Mouse (Mus musculus) lung, embryonic 14.5 days (tissue): ENCODE data around the gene Ajap1. TPM values are rescaled to one million over a fixed set of nuclear protein-coding genes. Genes with fewer than 3 reads are reported as not detected.
A peak's percentile ranks its signal among the peaks of the same experiment; 100 is the strongest.

Experiments
- ATAC-seq: fragments of 200-750 bp; cut with Nextera tagmentation; 2 replicates; pipeline ENCODE4 v1.8.0; 2017; ENCODE audit warnings: mild to moderate bottlenecking, moderate TSS enrichment, moderate library complexity; ENCODE audit not compliant: insufficient read depth
- DNase-seq: peaks from one replicate; pipeline ENCODE4 v3.0.0-alpha.2; 2015
- H3K27ac ChIP-seq: fragments of 300-500 bp; sonication (generic); 2 replicates; pipeline ENCODE4 v1.5.1; 2014; ENCODE audit warnings: low read depth, mild to moderate bottlenecking, moderate library complexity
- H3K27me3 ChIP-seq: fragments of 300-500 bp; sonication (generic); 2 replicates; pipeline ENCODE4 v1.6.1; 2014; ENCODE audit warnings: low read length, control low read depth; ENCODE audit not compliant: insufficient read depth
- H3K36me3 ChIP-seq: fragments of 300-500 bp; sonication (generic); 2 replicates; pipeline ENCODE4 v1.6.1; 2014; ENCODE audit warnings: control low read depth; ENCODE audit not compliant: insufficient read depth
- H3K4me1 ChIP-seq: fragments of 300-500 bp; sonication (generic); 2 replicates; pipeline ENCODE4 v1.6.1; 2014; ENCODE audit warnings: antibody characterized with exemption, control low read depth; ENCODE audit not compliant: insufficient read depth
- H3K4me2 ChIP-seq: fragments of 300-500 bp; sonication (generic); 2 replicates; pipeline ENCODE4 v1.6.1; 2014; ENCODE audit warnings: mild to moderate bottlenecking
- H3K4me3 ChIP-seq: fragments of 300-500 bp; sonication (generic); 2 replicates; pipeline ENCODE4 v1.5.1; 2014; ENCODE audit warnings: low read depth, low read length
- H3K9ac ChIP-seq: fragments of 300-500 bp; sonication (generic); 2 replicates; pipeline ENCODE4 v1.6.1; 2014
- H3K9me3 ChIP-seq: fragments of 300-500 bp; sonication (generic); 2 replicates; pipeline ENCODE4 v1.6.1; 2016; ENCODE audit warnings: low read depth, low read length, control low read depth
- CTCF ChIP-seq: IDR thresholded peaks from 2 replicates; pipeline ENCODE4 v1.5.1; 2016; ENCODE audit warnings: antibody characterized with exemption, low read depth
- WGBS: fragments of 180-500 bp; shearing (Covaris S2); extraction: QIAGEN DNeasy Blood & Tissue Kit; methylation state at CpG from one replicate; pipeline ENCODE4 v1.1.7; 2014; 5-methylcytosine and 5-hydroxymethylcytosine counted together
- polyA plus RNA-seq: library from polyadenylated mRNA; unstranded; fragments of >200 nt; fragmentation: Nextera tagmentation; extraction: Ambion mirVana; gene quantifications from 2 replicates; pipeline ENCODE4 v1.2.1, GENCODE M21; 2014

The Ajap1 gene
- polyA plus RNA-seq, 1 experiment from 2014 or later = not detected

DNA sequence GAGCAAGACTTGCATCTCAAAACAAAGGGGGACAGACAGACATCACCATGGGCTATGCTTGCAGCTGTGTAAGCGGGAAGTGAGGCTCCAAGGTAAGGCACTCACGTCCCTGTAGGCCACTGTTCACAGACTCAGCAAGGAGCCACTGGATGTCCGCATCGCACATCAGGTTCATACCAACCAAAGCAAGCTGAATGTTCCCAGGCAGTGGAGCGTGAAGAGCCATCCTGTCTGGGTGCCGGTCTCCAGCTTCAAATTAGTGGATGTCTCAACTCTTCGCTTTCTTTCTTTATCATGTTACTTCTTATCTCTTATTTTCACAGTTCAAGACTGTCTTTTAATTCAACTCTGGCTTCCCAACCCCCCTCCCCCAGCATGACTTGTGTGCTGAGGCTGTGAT lies 101.2 kb downstream of the Ajap1 start:
- Histone ChIP-seq H3K27me3 (no peaks in the 10 kb centered on the region), H3K4me1 (no peaks in the 10 kb centered on the region), H3K9me3 (no peaks in the 10 kb centered on the region), H3K9ac (no peak overlapping the region), H3K4me3 (no peak overlapping the region), H3K4me2 (no peak overlapping the region), H3K36me3 (no peaks in the 10 kb centered on the region), H3K27ac (no peak overlapping the region)
- DNase-seq = no peak
- 54% methylated on average over 7 of the region's 7 CpGs for WGBS
- no peak for ATAC-seq
- TF ChIP-seq CTCF = no peak

DNA sequence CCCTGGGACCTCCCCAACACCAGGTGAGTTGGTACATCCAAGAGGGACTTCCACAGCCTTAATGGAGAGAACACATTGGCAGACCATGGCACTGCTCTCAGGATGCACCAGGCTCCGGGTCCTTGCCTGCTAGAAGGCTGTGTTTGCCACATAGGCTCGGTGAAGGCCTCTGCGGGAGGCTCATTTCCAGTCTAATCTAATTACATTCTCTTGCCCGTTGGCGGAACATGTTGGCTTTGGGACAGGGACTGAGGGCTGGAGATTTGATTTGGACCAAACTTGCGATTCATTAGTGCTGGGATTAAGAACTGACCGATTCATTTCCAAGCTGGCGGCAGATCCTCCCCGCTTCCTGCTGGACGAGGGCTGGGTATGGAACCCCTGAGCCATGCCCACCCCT lies 101.7 kb downstream of the Ajap1 start:
- no peaks in the 10 kb centered on the region for H3K9me3 ChIP-seq
- H3K27me3 ChIP-seq = no peaks in the 10 kb centered on the region
- TF ChIP-seq CTCF = no peak
- H3K4me1 ChIP-seq = no peaks in the 10 kb centered on the region
- no peak overlapping the region for H3K4me2 ChIP-seq
- DNase-seq = no peak
- no peaks in the 10 kb centered on the region for H3K36me3 ChIP-seq
- no peak overlapping the region for H3K4me3 ChIP-seq
- ATAC-seq = no peak
- H3K27ac ChIP-seq = no peak overlapping the region
- H3K9ac ChIP-seq = no peak overlapping the region
- 77% methylated on average over 10 of the region's 10 CpGs for WGBS

DNA sequence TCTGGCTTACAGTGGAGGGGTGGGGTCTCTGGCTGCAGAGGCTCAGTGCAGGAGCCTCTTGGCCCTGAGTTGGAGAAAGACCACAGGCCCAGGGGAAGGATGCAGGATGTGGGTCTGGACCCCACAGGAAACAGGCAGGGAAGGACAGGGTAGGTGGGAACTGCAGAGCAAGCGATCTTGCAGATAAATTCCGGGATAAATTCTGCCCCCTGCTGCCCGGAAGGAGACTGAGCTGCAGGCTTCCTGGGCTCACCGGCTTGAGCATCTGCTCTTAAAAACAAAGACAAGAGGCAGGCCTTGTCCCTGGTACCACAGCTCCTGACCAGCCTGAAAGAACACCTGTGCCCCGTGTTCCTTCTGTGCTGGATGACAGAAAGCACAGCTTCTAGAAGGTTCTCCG lies 104.6 kb downstream of the Ajap1 start:
- Histone ChIP-seq H3K9ac (no peak overlapping the region), H3K4me3 (no peak overlapping the region), H3K27me3 (no peaks in the 10 kb centered on the region), H3K4me1 (no peaks in the 10 kb centered on the region), H3K9me3 (no peaks in the 10 kb centered on the region), H3K4me2 (no peak overlapping the region), H3K36me3 (no peaks in the 10 kb centered on the region), H3K27ac (no peak overlapping the region)
- WGBS = 10% methylated on average over 6 of the region's 6 CpGs
- peak; percentile 26; the same call in 1 of the 2 replicates for TF ChIP-seq CTCF
- DNase-seq (peak; percentile 31), ATAC-seq (no peak)

DNA sequence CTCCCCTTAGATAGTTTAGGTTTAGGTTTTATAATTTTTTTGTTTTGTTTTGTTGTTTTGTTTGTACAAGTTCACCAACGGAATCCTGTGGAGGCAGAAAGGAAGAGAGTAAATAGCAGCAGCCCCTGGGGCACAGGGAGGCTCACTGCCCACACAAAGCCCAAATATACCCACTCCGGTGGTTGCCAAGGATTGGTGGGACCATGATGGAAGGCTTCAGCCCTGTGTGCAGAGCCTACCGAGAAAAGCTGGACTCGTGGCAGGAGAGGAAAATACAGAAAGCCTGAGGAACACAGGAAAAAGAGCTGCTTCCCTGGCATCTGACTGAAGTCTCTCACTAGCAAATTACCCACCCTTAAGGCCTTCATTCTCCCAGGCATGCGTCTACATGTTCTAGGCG lies 108.4 kb downstream of the Ajap1 start:
- H3K27ac ChIP-seq = no peak overlapping the region
- no peaks in the 10 kb centered on the region for H3K36me3 ChIP-seq
- 69% methylated on average over 6 of the region's 6 CpGs for WGBS
- no peak overlapping the region for H3K4me3 ChIP-seq
- no peaks in the 10 kb centered on the region for H3K4me1 ChIP-seq
- no peak for TF ChIP-seq CTCF
- ATAC-seq (no peak), DNase-seq (no peak)
- H3K9ac ChIP-seq = no peak overlapping the region
- H3K27me3 ChIP-seq = no peaks in the 10 kb centered on the region
- no peaks in the 10 kb centered on the region for H3K9me3 ChIP-seq
- H3K4me2 ChIP-seq = no peak overlapping the region

DNA sequence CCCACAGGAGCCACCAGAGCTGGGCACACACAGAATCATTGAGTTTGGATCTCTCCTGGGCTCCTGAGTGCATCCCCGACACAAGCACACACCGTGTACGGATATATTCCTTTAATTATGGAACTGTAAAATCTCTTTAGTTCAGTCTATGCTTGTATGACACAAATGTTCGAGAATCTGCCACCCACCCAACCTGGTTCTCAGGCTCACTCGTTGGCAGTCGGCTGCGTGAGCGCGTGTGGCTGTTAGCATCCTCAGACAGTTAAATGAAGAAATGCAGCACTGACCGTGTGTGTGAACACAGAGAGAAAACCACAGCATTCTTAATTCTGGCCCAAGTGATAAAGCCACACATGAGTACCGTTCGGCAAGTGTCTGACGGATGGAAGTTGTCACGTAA lies 109.5 kb downstream of the Ajap1 start:
- DNase-seq (no peak), ATAC-seq (no peak)
- H3K36me3 ChIP-seq = no peaks in the 10 kb centered on the region
- H3K27me3 ChIP-seq = no peaks in the 10 kb centered on the region
- no peak overlapping the region for H3K27ac ChIP-seq
- no peaks in the 10 kb centered on the region for H3K9me3 ChIP-seq
- no peaks in the 10 kb centered on the region for H3K4me1 ChIP-seq
- H3K9ac ChIP-seq = no peak overlapping the region
- H3K4me3 ChIP-seq = no peak overlapping the region
- 87% methylated on average over 14 of the region's 14 CpGs for WGBS
- H3K4me2 ChIP-seq = no peak overlapping the region
- TF ChIP-seq CTCF = no peak

DNA sequence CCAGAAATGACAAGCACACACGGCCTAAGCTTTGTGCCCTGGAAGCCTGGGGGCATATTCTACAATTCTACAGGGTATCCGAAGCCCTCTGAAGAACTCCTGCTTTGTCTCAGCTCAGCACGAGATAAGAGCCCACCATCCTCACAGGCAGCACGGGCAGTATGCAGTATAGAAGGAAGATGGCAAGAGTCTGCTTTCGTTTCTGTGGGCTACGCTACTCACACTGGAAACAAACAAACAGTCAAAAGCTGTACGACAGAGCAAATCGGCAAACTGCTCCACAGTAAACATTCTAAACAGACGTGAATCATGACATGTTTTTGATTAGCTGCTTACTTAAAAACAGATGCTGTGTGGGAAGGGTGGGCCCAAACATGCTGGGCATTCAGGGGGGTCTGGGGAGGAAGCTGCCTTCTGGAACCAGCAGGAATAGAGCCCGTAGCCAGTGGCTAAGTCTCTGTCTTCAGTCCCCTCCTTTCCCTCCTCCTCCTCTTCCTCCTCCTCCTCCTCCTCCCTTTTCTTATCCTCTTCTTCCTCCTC lies 113.9 kb downstream of the Ajap1 start:
- H3K9ac ChIP-seq = no peak overlapping the region
- DNase-seq = no peak
- no peaks in the 10 kb centered on the region for H3K4me1 ChIP-seq
- 49% methylated on average over 10 of the region's 10 CpGs for WGBS
- H3K9me3 ChIP-seq = no peaks in the 10 kb centered on the region
- H3K27ac ChIP-seq = no peak overlapping the region
- no peak overlapping the region for H3K4me3 ChIP-seq
- H3K36me3 ChIP-seq = no peaks in the 10 kb centered on the region
- H3K4me2 ChIP-seq = no peak overlapping the region
- H3K27me3 ChIP-seq = no peaks in the 10 kb centered on the region
- no peak for ATAC-seq
- TF ChIP-seq CTCF = no peak

DNA sequence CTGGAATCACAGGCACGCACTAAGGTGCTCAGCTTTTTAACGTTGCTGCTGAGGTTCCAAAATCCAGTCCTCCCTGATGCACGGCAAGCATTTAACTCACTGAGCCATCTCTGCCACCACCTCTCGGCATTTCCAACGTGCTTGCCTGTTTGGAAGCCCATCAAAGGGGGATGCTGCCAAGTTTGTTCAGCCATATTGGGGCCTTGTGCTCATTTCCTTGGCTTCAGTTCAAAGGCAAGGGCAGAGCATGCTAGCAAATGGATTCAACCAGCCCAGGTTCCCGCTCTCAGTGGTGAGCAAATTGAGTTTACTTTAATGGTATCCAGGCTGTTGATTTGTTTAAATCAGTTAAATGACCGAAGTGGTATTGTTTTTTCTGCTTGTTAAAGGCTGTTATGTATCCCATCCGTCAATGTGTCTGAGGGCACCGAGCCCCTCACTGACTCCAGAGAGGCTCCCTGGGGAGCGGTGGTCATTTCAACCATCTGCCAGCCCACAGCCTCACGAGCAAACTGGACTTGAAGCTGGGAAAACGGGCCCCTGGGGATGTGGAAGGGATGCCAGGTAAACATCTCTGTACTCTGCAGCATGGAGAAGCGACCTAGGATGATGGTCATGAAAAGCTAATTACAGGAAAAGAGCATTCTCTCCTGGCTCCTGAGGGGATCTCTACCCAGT lies 121.6 kb downstream of the Ajap1 start:
- Histone ChIP-seq H3K4me2 (no peak overlapping the region), H3K4me3 (no peak overlapping the region), H3K9me3 (no peaks in the 10 kb centered on the region), H3K36me3 (no peaks in the 10 kb centered on the region), H3K27ac (no peak overlapping the region), H3K4me1 (no peaks in the 10 kb centered on the region), H3K27me3 (no peaks in the 10 kb centered on the region), H3K9ac (no peak overlapping the region)
- DNase-seq (no peak), ATAC-seq (no peak)
- 33% methylated on average over 13 of the region's 13 CpGs for WGBS
- no peak for TF ChIP-seq CTCF
